19 mouse cellular contexts compared by ENCODE assay signal in genomic region chr16:92684423-92685211, GRCm38 (mm10).
A peak's percentile ranks its signal among the peaks of the same experiment; 100 is the strongest.
DNase-seq lines count a peak whose midpoint lies in the region; ATAC-seq and TF ChIP-seq lines count a peak whose summit lies in the region.
"Had no signal": no experiment of that assay in that cellular context is flagged by ENCODE, and none has a peak within 500 bp of the region (broad histone marks: within the 10 kb centered on the region; RNA-seq: fewer than 3 reads in every experiment).

No protein-coding gene starts in this region.

- H3K4me2 ChIP-seq in kidney, embryonic 15.5 days, result peak overlapping the region; percentile 13; the same call in 1 of the 2 replicates
- peak overlapping the region; percentile 18; the same call in 1 of the 2 replicates for H3K4me2 ChIP-seq in intestine, postnatal 0 days (replicated peaks; ENCODE audit: low read depth)
- no peak overlapping the region for H3K4me2 ChIP-seq in forebrain, embryonic 13.5 days
- H3K4me2 ChIP-seq: heart, embryonic 11.5 days; neural tube, embryonic 15.5 days had no signal

- H3K9ac ChIP-seq in kidney, embryonic 15.5 days, result no peak overlapping the region
- no peak overlapping the region for H3K9ac ChIP-seq in intestine, postnatal 0 days (ENCODE audit: low read depth, low read length)
- no peak overlapping the region for H3K9ac ChIP-seq in forebrain, embryonic 13.5 days
- H3K9ac ChIP-seq: limb, embryonic 12.5 days; liver, postnatal 0 days; neural tube, embryonic 15.5 days had no signal

- H3K27ac ChIP-seq in kidney, embryonic 15.5 days, result no peak overlapping the region
- H3K27ac ChIP-seq in intestine, postnatal 0 days (ENCODE audit: low read depth, low read length), result no peak overlapping the region
- H3K27ac ChIP-seq in forebrain, embryonic 13.5 days, result no peak overlapping the region
- no peak overlapping the region for H3K27ac ChIP-seq in left cerebral cortex, adult 2 months
- H3K27ac ChIP-seq: kidney, postnatal 0 days; neural tube, embryonic 15.5 days had no signal

- no peak for ATAC-seq in kidney, embryonic 15.5 days (replicated peaks; ENCODE audit: low FRiP score)
- ATAC-seq in intestine, postnatal 0 days, result no peak
- no peak for ATAC-seq in forebrain, embryonic 13.5 days
- ATAC-seq: liver, postnatal 0 days had no signal

- peaks cover 11% of the 10 kb centered on the region for H3K4me1 ChIP-seq in kidney, embryonic 15.5 days
- H3K4me1 ChIP-seq in intestine, postnatal 0 days (replicated peaks; ENCODE audit: control insufficient read depth, insufficient read depth, low read length), result no peaks in the 10 kb centered on the region
- H3K4me1 ChIP-seq in forebrain, embryonic 13.5 days, result no peaks in the 10 kb centered on the region
- H3K4me1 ChIP-seq: neural tube, embryonic 15.5 days had no signal

- no peak for TF ChIP-seq CTCF in intestine, postnatal 0 days (IDR thresholded peaks at IDR 0.05; ENCODE audit: low read depth)
- TF ChIP-seq CTCF in left cerebral cortex, adult 2 months (IDR thresholded peaks at IDR 0.05), result no peak

- no peak for DNase-seq in kidney, postnatal 25 days
- DNase-seq in urinary bladder, postnatal 14 days (ENCODE audit: low spot score), result peak; percentile 38
- DNase-seq in urinary bladder, postnatal 25 days (ENCODE audit: low spot score), result no peak
- DNase-seq in left cerebral cortex, adult 2 months (ENCODE audit: extremely low spot score in 1 of 2, low spot score in 2 of 2), result no peak
- DNase-seq: adrenal gland, adult 8-10 months; cerebellum, adult 11-12 months; gastrocnemius, postnatal 36 days; heart, postnatal 36 days; liver, postnatal 0 days; retina, postnatal 1 day; thymus, postnatal 14 days had no signal

- no peaks in the 10 kb centered on the region for H3K36me3 ChIP-seq in kidney, embryonic 15.5 days
- H3K36me3 ChIP-seq in intestine, postnatal 0 days (ENCODE audit: control insufficient read depth, insufficient read depth), result no peaks in the 10 kb centered on the region; the same call in 1 of the 2 replicates
- no peaks in the 10 kb centered on the region for H3K36me3 ChIP-seq in forebrain, embryonic 13.5 days (ENCODE audit: poor library complexity, severe bottlenecking)
- H3K36me3 ChIP-seq: limb, embryonic 12.5 days; neural tube, embryonic 15.5 days had no signal

- peaks cover 30% of the 10 kb centered on the region for H3K27me3 ChIP-seq in kidney, embryonic 15.5 days
- no peaks in the 10 kb centered on the region for H3K27me3 ChIP-seq in intestine, postnatal 0 days (replicated peaks; ENCODE audit: control insufficient read depth, insufficient read depth, low read length)
- peaks cover 15% of the 10 kb centered on the region for H3K27me3 ChIP-seq in forebrain, embryonic 13.5 days
- H3K27me3 ChIP-seq: neural tube, embryonic 15.5 days had no signal

- intact Hi-C loops in left cerebral cortex, adult 2 months (cut with DNase I), result no loop called here

- 53% methylated on average over 21 of the region's 21 CpGs for WGBS in kidney, embryonic 15.5 days
- WGBS in intestine, postnatal 0 days, result 52% methylated on average over 21 of the region's 21 CpGs
- 83% methylated on average over 21 of the region's 21 CpGs for WGBS in forebrain, embryonic 13.5 days

- H3K9me3 ChIP-seq in kidney, embryonic 15.5 days (replicated peaks), result no peaks in the 10 kb centered on the region
- no peaks in the 10 kb centered on the region for H3K9me3 ChIP-seq in intestine, postnatal 0 days (ENCODE audit: control insufficient read depth)
- no peaks in the 10 kb centered on the region for H3K9me3 ChIP-seq in forebrain, embryonic 13.5 days (replicated peaks)
- H3K9me3 ChIP-seq: G1E; limb, embryonic 12.5 days; neural tube, embryonic 15.5 days had no signal

- no peak overlapping the region for H3K4me3 ChIP-seq in kidney, embryonic 15.5 days (replicated peaks)
- H3K4me3 ChIP-seq in intestine, postnatal 0 days (ENCODE audit: low read depth, low read length), result no peak overlapping the region
- no peak overlapping the region for H3K4me3 ChIP-seq in forebrain, embryonic 13.5 days
- H3K4me3 ChIP-seq in left cerebral cortex, adult 2 months, result no peak overlapping the region
- H3K4me3 ChIP-seq: limb, embryonic 12.5 days; neural tube, embryonic 15.5 days had no signal
